Mouse (Mus musculus) frontal cortex, adult 2 months (tissue): Measurements from ENCODE around the gene Capn9. TPM values are rescaled to one million over a fixed set of nuclear protein-coding genes. Genes with fewer than 3 reads are reported as not detected.
A peak's percentile ranks its signal among the peaks of the same experiment; 100 is the strongest.

ENCODE experiments used
- DNase-seq, 2 experiments: peaks; one replicate each; pipeline ENCODE4 v3.0.0; 2022; ENCODE audit warnings: low spot score in 1 of 2; ENCODE audit errors: extremely low spot score in 1 of 2
- polyA plus RNA-seq: library from polyadenylated mRNA; depleted of rRNA; stranded (reverse); fragments of >200 nt; gene quantifications from 2 replicates; pipeline ENCODE4 v1.2.3, GENCODE M21; 2012

Capn9 gene
- polyA plus RNA-seq, 1 experiment = 0.06 TPM

- no peak for DNase-seq
Observed at GRCm38 (mm10) chr8:124569593-124569992, 6.3 kb upstream of the Capn9 start, which contains the start of gene Agt. TSS of gene Agt (minus strand) at chr8:124569706.

- DNase-seq = no peak
Observed at GRCm38 (mm10) chr8:124571732-124572429, 4.0 kb upstream of the Capn9 start.

GRCm38 (mm10) chr8:124572430-124572775 is 3.5 kb upstream of the Capn9 start:
- DNase-seq = no peak

- peak; percentile 84 to 97 for DNase-seq
Observed at GRCm38 (mm10) chr8:124573552-124574340, 2.2 kb upstream of the Capn9 start.

GRCm38 (mm10) chr8:124576751-124577150 is 840 bp downstream of the Capn9 start:
- no peak for DNase-seq

GRCm38 (mm10) chr8:124585718-124586425 is 10.0 kb downstream of the Capn9 start:
- DNase-seq = no peak

- no peak for DNase-seq
Observed at GRCm38 (mm10) chr8:124586556-124586955, 10.6 kb downstream of the Capn9 start.

GRCm38 (mm10) chr8:124589393-124589792 is 13.5 kb downstream of the Capn9 start:
- DNase-seq = no peak

- DNase-seq = no peak
Observed at GRCm38 (mm10) chr8:124604066-124604465, 28.2 kb downstream of the Capn9 start.

- DNase-seq = peak in 1 of 2 experiments; percentile 39
Observed at GRCm38 (mm10) chr8:124608239-124608971, 32.5 kb downstream of the Capn9 start.

- no peak for DNase-seq
Observed at GRCm38 (mm10) chr8:124608972-124609353, 33.1 kb downstream of the Capn9 start.

- DNase-seq = no peak
Observed at GRCm38 (mm10) chr8:124614325-124614724, 38.4 kb downstream of the Capn9 start.

GRCm38 (mm10) chr8:124617266-124617869 is 41.5 kb downstream of the Capn9 start:
- peak; percentile 64 to 95 for DNase-seq

- no peak for DNase-seq
Observed at GRCm38 (mm10) chr8:124618252-124618651, 42.3 kb downstream of the Capn9 start.

GRCm38 (mm10) chr8:124621255-124621654 is 45.3 kb downstream of the Capn9 start:
- DNase-seq = peak; percentile 68 to 69

GRCm38 (mm10) chr8:124626251-124626650 is 50.3 kb downstream of the Capn9 start:
- no peak for DNase-seq

GRCm38 (mm10) chr8:124630489-124630888 is 54.6 kb downstream of the Capn9 start:
- DNase-seq = no peak

GRCm38 (mm10) chr8:124630891-124631290 is 55.0 kb downstream of the Capn9 start:
- peak in 1 of 2 experiments; percentile 42 for DNase-seq

GRCm38 (mm10) chr8:124631966-124632365 is 56.1 kb downstream of the Capn9 start:
- DNase-seq = no peak

- DNase-seq = peak; percentile 30 to 61
Observed at GRCm38 (mm10) chr8:124633001-124633703, 57.2 kb downstream of the Capn9 start.
